Mouse (Mus musculus): ENCODE data around the gene Gm17571. TPM values are rescaled to one million over a fixed set of nuclear protein-coding genes. Genes with fewer than 3 reads are reported as not detected.

Gene Gm17571
- not detected for total RNA-seq (2021)
- long read RNA-seq, experiment 1 = 0 reads
- long read RNA-seq, experiment 2 = 0 reads

GRCm38 (mm10) chr9:13446703-13447285 lies at the start of gene Gm17571:
TSS of gene Gm17571 (minus strand) at chr9:13446753.
- no peak for DNase-seq (ENCODE audit: low spot score in 2 of 2)

GRCm38 (mm10) chr9:13495530-13495929 lies 49.0 kb upstream of the Gm17571 start:
- DNase-seq (ENCODE audit: low spot score in 2 of 2) = no peak

GRCm38 (mm10) chr9:13493746-13494145 lies 47.2 kb upstream of the Gm17571 start:
- DNase-seq (ENCODE audit: low spot score in 2 of 2) = no peak

GRCm38 (mm10) chr9:13492807-13493206 lies 46.3 kb upstream of the Gm17571 start:
- no peak for DNase-seq (ENCODE audit: low spot score in 2 of 2)

- no peak for DNase-seq (ENCODE audit: low spot score in 2 of 2)
Observed at GRCm38 (mm10) chr9:13491854-13492620, 45.5 kb upstream of the Gm17571 start.

GRCm38 (mm10) chr9:13491107-13491506 lies 44.6 kb upstream of the Gm17571 start:
- DNase-seq (ENCODE audit: low spot score in 2 of 2) = no peak

GRCm38 (mm10) chr9:13485914-13486313 lies 39.4 kb upstream of the Gm17571 start:
- no peak for DNase-seq (ENCODE audit: low spot score in 2 of 2)

GRCm38 (mm10) chr9:13484267-13485240 lies 38.0 kb upstream of the Gm17571 start:
- no peak for DNase-seq (ENCODE audit: low spot score in 2 of 2)

- DNase-seq (ENCODE audit: low spot score in 2 of 2) = no peak
Observed at GRCm38 (mm10) chr9:13483199-13484068, 36.9 kb upstream of the Gm17571 start.

- no peak for DNase-seq (ENCODE audit: low spot score in 2 of 2)
Observed at GRCm38 (mm10) chr9:13479275-13479674, 32.7 kb upstream of the Gm17571 start.

GRCm38 (mm10) chr9:13474951-13475350 lies 28.4 kb upstream of the Gm17571 start:
- no peak for DNase-seq (ENCODE audit: low spot score in 2 of 2)

GRCm38 (mm10) chr9:13470013-13470412 lies 23.5 kb upstream of the Gm17571 start:
- no peak for DNase-seq (ENCODE audit: low spot score in 2 of 2)

- no peak for DNase-seq (ENCODE audit: low spot score in 2 of 2)
Observed at GRCm38 (mm10) chr9:13468778-13469177, 22.2 kb upstream of the Gm17571 start.

GRCm38 (mm10) chr9:13467745-13468144 lies 21.2 kb upstream of the Gm17571 start:
- no peak for DNase-seq (ENCODE audit: low spot score in 2 of 2)

GRCm38 (mm10) chr9:13466816-13467215 lies 20.3 kb upstream of the Gm17571 start:
- DNase-seq (ENCODE audit: low spot score in 2 of 2) = no peak

GRCm38 (mm10) chr9:13466351-13466750 lies 19.8 kb upstream of the Gm17571 start:
- DNase-seq (ENCODE audit: low spot score in 2 of 2) = no peak

GRCm38 (mm10) chr9:13465358-13466020 lies 18.9 kb upstream of the Gm17571 start:
- DNase-seq (ENCODE audit: low spot score in 2 of 2) = no peak

GRCm38 (mm10) chr9:13460926-13461325 lies 14.4 kb upstream of the Gm17571 start:
- DNase-seq (ENCODE audit: low spot score in 2 of 2) = no peak

- no peak for DNase-seq (ENCODE audit: low spot score in 2 of 2)
Observed at GRCm38 (mm10) chr9:13460012-13460411, 13.5 kb upstream of the Gm17571 start.

- no peak for DNase-seq (ENCODE audit: low spot score in 2 of 2)
Observed at GRCm38 (mm10) chr9:13459371-13459770, 12.8 kb upstream of the Gm17571 start.
